Mouse (Mus musculus) kidney, embryonic 16.5 days (tissue): ENCODE measurements around the gene 2210408I21Rik. TPM values are rescaled to one million over a fixed set of nuclear protein-coding genes. Genes with fewer than 3 reads are reported as not detected.
"Not testable (repeated sequence)": the region's sequence is repeated elsewhere in the genome, so short reads cannot be mapped to it uniquely, and the experiment has no call there.

Source experiments
- ATAC-seq: fragments of 200-750 bp; cut with Nextera tagmentation; 2 replicates; pipeline ENCODE4 v1.8.0; 2017; ENCODE audit warnings: moderate TSS enrichment; ENCODE audit not compliant: low FRiP score, low TSS enrichment
- H3K27ac ChIP-seq: fragments of 300-500 bp; sonication (generic); 2 replicates; pipeline ENCODE4 v1.5.1; 2014; ENCODE audit warnings: low read length
- H3K27me3 ChIP-seq: fragments of 300-500 bp; sonication (generic); 2 replicates; pipeline ENCODE4 v1.6.1; 2014; ENCODE audit warnings: low read length, control low read depth, mixed read lengths; ENCODE audit not compliant: insufficient read depth
- H3K36me3 ChIP-seq: fragments of 300-500 bp; sonication (generic); 2 replicates; pipeline ENCODE4 v1.6.1; 2014; ENCODE audit warnings: low read length, control low read depth, mixed read lengths; ENCODE audit not compliant: insufficient read depth
- H3K4me1 ChIP-seq: fragments of 300-500 bp; sonication (generic); 2 replicates; pipeline ENCODE4 v1.6.1; 2014; ENCODE audit warnings: low read length, control low read depth, mixed read lengths; ENCODE audit not compliant: insufficient read depth
- H3K4me2 ChIP-seq: fragments of 300-500 bp; sonication (generic); replicated peaks from 2 replicates; pipeline ENCODE4 v1.6.1; 2014; ENCODE audit warnings: low read depth, low read length
- H3K4me3 ChIP-seq: fragments of 300-500 bp; sonication (generic); 2 replicates; pipeline ENCODE4 v1.5.1; 2014; ENCODE audit warnings: mild to moderate bottlenecking, low read length
- H3K9ac ChIP-seq: fragments of 300-500 bp; sonication (generic); replicated peaks from 2 replicates; pipeline ENCODE4 v1.6.1; 2014; ENCODE audit warnings: low read length
- H3K9me3 ChIP-seq: fragments of 300-500 bp; sonication (generic); 2 replicates; pipeline ENCODE4 v1.6.1; 2016; ENCODE audit warnings: low read length, control low read depth
- WGBS: fragments of 180-500 bp; shearing (Covaris S2); extraction: QIAGEN DNeasy Blood & Tissue Kit; methylation state at CpG from one replicate; pipeline ENCODE4 v1.1.7; 2014; 5-methylcytosine and 5-hydroxymethylcytosine counted together
- polyA plus RNA-seq: library from polyadenylated mRNA; unstranded; fragments of >200 nt; fragmentation: Nextera tagmentation; extraction: Ambion mirVana; gene quantifications from 2 replicates; pipeline ENCODE4 v1.2.1, GENCODE M21; 2015

2210408I21Rik gene
- polyA plus RNA-seq: 9.0 and 9.4 TPM in 2 replicates

- Histone ChIP-seq H3K4me3 (peak within 1 kb of the TSS; percentile 98), H3K9ac (peak within 1 kb of the TSS; percentile 98), H3K9me3 (no peaks in the 10 kb centered on the region), H3K4me1 (peaks cover 6% of the 10 kb centered on the region), H3K27me3 (no peaks in the 10 kb centered on the region), H3K4me2 (peak within 1 kb of the TSS; percentile 70), H3K27ac (peak within 1 kb of the TSS; percentile 96), H3K36me3 (no peaks in the 10 kb centered on the region)
- ATAC-seq: peak; percentile 99
- WGBS: under 1% methylated on average over 65 of the region's 65 CpGs
Measured at GRCm38 (mm10) chr13:77134931-77135620, at the start of gene 2210408I21Rik, which contains the start of gene Slf1. TSS of gene 2210408I21Rik (plus strand) at chr13:77135540. TSS of gene Slf1 (minus strand) at chr13:77135473.

GRCm38 (mm10) chr13:77092876-77093275 lies 42.5 kb upstream of the 2210408I21Rik start:
- WGBS: 82% methylated on average over 1 of the region's 1 CpGs
- H3K4me2 ChIP-seq, ATAC-seq, H3K27ac ChIP-seq, H3K4me1 ChIP-seq, H3K4me3 ChIP-seq, H3K9me3 ChIP-seq, H3K27me3 ChIP-seq, H3K9ac ChIP-seq: not testable (repeated sequence)
- H3K36me3 ChIP-seq: peaks cover 14% of the 10 kb centered on the region; the same call in 1 of the 2 replicates

GRCm38 (mm10) chr13:77107734-77108133 lies 27.6 kb upstream of the 2210408I21Rik start:
- peaks cover 6% of the 10 kb centered on the region for H3K36me3 ChIP-seq
- H3K9me3 ChIP-seq: no peaks in the 10 kb centered on the region
- H3K9ac ChIP-seq: no peak overlapping the region
- H3K27ac ChIP-seq: no peak overlapping the region
- H3K27me3 ChIP-seq: no peaks in the 10 kb centered on the region
- no peaks in the 10 kb centered on the region for H3K4me1 ChIP-seq
- ATAC-seq: no peak
- no peak overlapping the region for H3K4me3 ChIP-seq
- no peak overlapping the region for H3K4me2 ChIP-seq

GRCm38 (mm10) chr13:77118695-77119094 lies 16.6 kb upstream of the 2210408I21Rik start:
- peaks cover 5% of the 10 kb centered on the region; the same call in 1 of the 2 replicates for H3K36me3 ChIP-seq
- H3K4me1 ChIP-seq: no peaks in the 10 kb centered on the region
- no peak for ATAC-seq
- 93% methylated on average over 4 of the region's 4 CpGs for WGBS
- H3K9me3 ChIP-seq: no peaks in the 10 kb centered on the region
- no peak overlapping the region for H3K4me3 ChIP-seq
- H3K27me3 ChIP-seq: no peaks in the 10 kb centered on the region
- H3K4me2 ChIP-seq: no peak overlapping the region
- H3K27ac ChIP-seq: no peak overlapping the region
- H3K9ac ChIP-seq: no peak overlapping the region

- WGBS: 95% methylated on average over 3 of the region's 3 CpGs
- ATAC-seq: no peak
Measured at GRCm38 (mm10) chr13:77125159-77125558, 10.2 kb upstream of the 2210408I21Rik start.

GRCm38 (mm10) chr13:77128240-77128639 lies 7.1 kb upstream of the 2210408I21Rik start:
- Histone ChIP-seq H3K36me3 (0 out of 2 replicates have a peak, but pooled peaks cover 6% of the 10 kb centered on the region), H3K4me3 (no peak overlapping the region), H3K9ac (no peak overlapping the region), H3K27ac (no peak overlapping the region), H3K9me3 (no peaks in the 10 kb centered on the region), H3K4me2 (no peak overlapping the region), H3K4me1 (no peaks in the 10 kb centered on the region), H3K27me3 (no peaks in the 10 kb centered on the region)
- 85% methylated on average over 2 of the region's 2 CpGs for WGBS
- ATAC-seq: no peak

More at GRCm38 (mm10) chr13:77125159-77125558, 10.2 kb upstream of the 2210408I21Rik start:
- Histone ChIP-seq H3K36me3 (peaks cover 12% of the 10 kb centered on the region; the same call in 1 of the 2 replicates), H3K9me3 (no peaks in the 10 kb centered on the region), H3K4me1 (no peaks in the 10 kb centered on the region), H3K27me3 (no peaks in the 10 kb centered on the region), H3K4me2 (no peak overlapping the region), H3K27ac (no peak overlapping the region), H3K4me3 (no peak overlapping the region), H3K9ac (no peak overlapping the region)

GRCm38 (mm10) chr13:77131132-77131531 lies 4.2 kb upstream of the 2210408I21Rik start:
- no peak overlapping the region for H3K27ac ChIP-seq
- no peak overlapping the region for H3K4me3 ChIP-seq
- peaks cover 2% of the 10 kb centered on the region for H3K4me1 ChIP-seq
- H3K27me3 ChIP-seq: no peaks in the 10 kb centered on the region
- H3K4me2 ChIP-seq: no peak overlapping the region
- no peaks in the 10 kb centered on the region for H3K36me3 ChIP-seq
- no peak for ATAC-seq
- H3K9me3 ChIP-seq: no peaks in the 10 kb centered on the region
- 85% methylated on average over 2 of the region's 2 CpGs for WGBS
- no peak overlapping the region for H3K9ac ChIP-seq

- Histone ChIP-seq H3K27ac (peak overlapping the region; percentile 71), H3K4me3 (peak overlapping the region; percentile 98), H3K9me3 (no peaks in the 10 kb centered on the region), H3K27me3 (no peaks in the 10 kb centered on the region), H3K9ac (peak overlapping the region; percentile 69), H3K4me1 (peaks cover 6% of the 10 kb centered on the region), H3K36me3 (no peaks in the 10 kb centered on the region), H3K4me2 (peak overlapping the region; percentile 70)
- ATAC-seq: peak; percentile 73
- WGBS: under 1% methylated on average over 11 of the region's 11 CpGs
Measured at GRCm38 (mm10) chr13:77135621-77135981, 261 bp downstream of the 2210408I21Rik start.

GRCm38 (mm10) chr13:77140890-77141289 lies 5.5 kb downstream of the 2210408I21Rik start:
- Histone ChIP-seq H3K9me3 (no peaks in the 10 kb centered on the region), H3K4me2 (no peak overlapping the region), H3K9ac (no peak overlapping the region), H3K27ac (no peak overlapping the region), H3K4me3 (no peak overlapping the region), H3K36me3 (0 out of 2 replicates have a peak, but pooled peaks cover 3% of the 10 kb centered on the region), H3K27me3 (no peaks in the 10 kb centered on the region), H3K4me1 (peaks cover 6% of the 10 kb centered on the region)
- no peak for ATAC-seq
- 95% methylated on average over 2 of the region's 2 CpGs for WGBS

- no peaks in the 10 kb centered on the region for H3K27me3 ChIP-seq
- no peaks in the 10 kb centered on the region for H3K4me1 ChIP-seq
- no peak overlapping the region for H3K27ac ChIP-seq
- no peak overlapping the region for H3K9ac ChIP-seq
- no peak for ATAC-seq
- no peak overlapping the region for H3K4me2 ChIP-seq
- H3K36me3 ChIP-seq: no peaks in the 10 kb centered on the region
- no peak overlapping the region for H3K4me3 ChIP-seq
- H3K9me3 ChIP-seq: no peaks in the 10 kb centered on the region
Measured at GRCm38 (mm10) chr13:77177931-77178330, 42.6 kb downstream of the 2210408I21Rik start.
